Mouse (Mus musculus): ENCODE measurements at regions not wholly inside any gene's neighbourhood (a gene's known extent, or its start where the extent isn't known, plus 50 kb on each side); places are given as distances from the start of the nearest gene placed in this dataset.

DNA sequence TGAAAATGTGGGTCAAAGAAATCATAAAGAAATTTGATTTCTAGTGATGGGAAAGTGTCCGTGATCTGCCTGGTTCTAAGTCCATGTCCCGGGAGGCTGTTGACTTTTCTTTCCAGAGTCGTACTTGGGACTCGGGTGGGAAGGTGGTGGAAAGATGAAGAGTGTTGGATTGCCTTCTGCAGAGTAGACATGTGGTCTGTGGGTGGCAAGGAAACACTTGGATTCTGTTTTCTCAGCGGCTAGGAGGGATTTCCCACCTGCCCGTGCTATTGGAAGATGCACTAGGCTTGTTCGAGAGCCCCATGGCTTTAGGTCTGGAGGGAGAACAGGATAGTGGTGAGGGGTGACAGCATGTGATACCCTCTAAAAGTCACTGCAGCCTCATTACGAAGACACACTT lies 379.7 kb downstream of the Sox2 start:
- TF ChIP-seq CTCF (IDR thresholded peaks at IDR 0.05; ENCODE audit: insufficient read depth, low read length) (no peak), POLR2A (IDR thresholded peaks at IDR 0.05; ENCODE audit: borderline replicate concordance, extremely low read depth, low read depth, low read length) (no peak)
